Mouse (Mus musculus): Measurements from ENCODE around the gene Dnajc4.

DNA sequence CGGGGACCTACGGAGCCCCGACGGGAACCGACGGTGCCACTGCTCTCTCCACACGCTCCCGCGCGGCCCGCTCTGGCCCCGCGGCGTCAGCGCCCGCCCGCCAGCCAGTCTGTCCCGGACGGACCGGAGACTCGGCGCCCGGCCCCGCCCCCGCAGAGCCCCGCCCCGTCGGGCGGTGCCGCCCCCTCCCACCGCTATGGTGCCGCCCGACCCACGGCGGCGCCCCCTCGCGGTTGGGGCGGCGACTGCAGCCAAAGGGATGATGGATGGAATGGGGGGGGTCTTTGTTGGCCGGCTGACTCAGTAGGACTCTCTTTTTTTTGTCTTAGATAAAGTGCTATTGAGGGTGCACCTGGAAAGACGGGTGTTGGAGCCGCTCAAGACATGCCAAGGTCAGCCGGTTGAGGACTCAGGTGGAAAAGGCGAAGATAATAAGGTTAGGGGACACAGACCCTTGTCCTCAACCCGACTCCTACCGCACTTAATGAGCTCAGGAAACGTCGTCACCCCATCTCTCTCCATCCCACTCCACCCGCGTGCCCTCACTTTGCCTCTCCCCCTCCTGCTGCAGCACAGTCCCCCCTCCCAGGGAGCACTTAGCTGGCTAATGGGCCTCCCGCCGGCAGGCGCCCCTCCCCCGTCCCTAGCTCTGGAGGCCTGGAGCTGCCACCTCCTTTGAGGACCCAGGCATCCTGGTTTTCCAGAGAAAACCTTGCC is 22.5 kb downstream of the Dnajc4 start:
- TF ChIP-seq USF1 (IDR thresholded peaks at IDR 0.05; ENCODE audit: low read depth) (no peak), TCF3 (IDR thresholded peaks at IDR 0.05; ENCODE audit: insufficient read length, low read depth) (no peak)
